Mouse (Mus musculus): ENCODE results near the gene Aldh1l1.

Gene Aldh1l1

DNA sequence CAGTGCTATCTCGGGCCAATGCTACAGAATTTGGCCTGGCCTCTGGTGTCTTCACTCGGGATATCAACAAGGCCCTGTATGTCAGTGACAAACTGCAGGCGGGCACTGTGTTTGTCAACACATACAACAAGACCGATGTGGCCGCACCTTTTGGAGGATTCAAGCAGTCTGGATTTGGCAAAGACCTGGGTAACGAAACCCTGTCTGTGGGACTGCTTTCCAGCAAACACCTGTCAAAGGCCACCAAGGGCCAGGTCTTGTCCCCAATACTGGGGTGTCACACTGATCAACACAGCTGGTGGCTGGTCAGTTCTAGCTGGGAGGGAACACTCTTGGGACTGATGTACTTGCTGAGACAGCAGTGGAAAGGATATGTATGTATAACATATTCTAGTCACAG lies 112.0 kb downstream of the Aldh1l1 start:
- DNase-seq = no peak

DNA sequence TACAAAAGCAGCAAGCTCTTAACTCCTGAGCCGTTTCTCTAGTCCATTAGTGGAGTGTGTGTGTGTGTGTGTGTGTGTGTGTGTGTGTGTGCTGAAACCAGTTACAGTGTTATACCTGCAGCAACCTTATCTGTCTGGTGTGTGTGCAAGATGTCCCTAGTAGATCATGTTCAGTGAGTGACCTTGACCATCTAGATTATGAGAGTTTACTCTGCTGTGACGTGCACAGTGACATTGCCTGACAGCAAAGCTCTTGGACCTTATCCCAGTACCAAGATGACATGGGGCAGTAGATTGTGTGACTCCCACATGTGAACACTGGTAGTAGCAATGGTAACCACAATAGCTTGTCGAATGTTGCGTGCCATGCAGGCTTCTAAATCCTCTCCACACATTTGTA lies 114.1 kb downstream of the Aldh1l1 start:
- DNase-seq = no peak

DNA sequence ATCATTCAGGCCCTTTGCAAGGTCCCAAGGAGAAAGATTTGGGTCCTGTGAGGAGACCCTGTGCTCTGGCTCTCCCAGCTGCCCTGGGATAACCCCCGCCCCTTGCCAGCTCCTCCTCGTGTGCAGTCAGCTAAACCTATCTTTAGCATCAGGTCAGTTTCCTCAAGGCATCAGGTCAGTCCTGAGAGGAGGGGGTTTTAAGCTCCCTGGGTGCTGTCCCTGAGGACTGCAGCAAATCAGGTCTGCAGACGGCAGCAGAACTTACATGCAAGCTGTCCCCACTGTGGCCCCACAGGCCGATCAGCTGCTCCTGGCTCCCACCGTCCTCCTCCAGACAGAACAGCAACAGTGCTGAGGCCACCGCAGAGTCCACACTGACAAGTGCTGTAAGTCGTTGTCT lies 115.5 kb downstream of the Aldh1l1 start:
- no peak for DNase-seq

DNA sequence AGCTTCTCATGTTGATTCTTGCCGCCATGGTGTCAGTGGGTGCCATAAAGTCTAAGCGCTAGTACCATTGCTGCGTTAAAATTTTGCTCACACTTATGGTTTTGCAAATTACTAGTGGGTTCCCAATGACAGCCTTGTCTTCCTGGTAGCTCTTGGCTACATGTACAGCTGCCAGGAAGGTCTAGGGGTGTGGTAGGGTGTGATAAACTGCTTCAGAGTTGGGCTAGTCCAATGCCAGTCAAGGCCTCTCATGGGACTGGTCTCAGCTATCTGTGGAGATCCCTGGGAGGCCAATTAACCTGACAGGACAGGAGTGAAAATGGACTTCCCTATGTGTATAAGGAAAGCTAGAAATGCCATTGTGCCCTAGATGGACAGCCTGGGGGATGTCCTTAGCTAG lies 116.1 kb downstream of the Aldh1l1 start:
- DNase-seq = no peak

DNA sequence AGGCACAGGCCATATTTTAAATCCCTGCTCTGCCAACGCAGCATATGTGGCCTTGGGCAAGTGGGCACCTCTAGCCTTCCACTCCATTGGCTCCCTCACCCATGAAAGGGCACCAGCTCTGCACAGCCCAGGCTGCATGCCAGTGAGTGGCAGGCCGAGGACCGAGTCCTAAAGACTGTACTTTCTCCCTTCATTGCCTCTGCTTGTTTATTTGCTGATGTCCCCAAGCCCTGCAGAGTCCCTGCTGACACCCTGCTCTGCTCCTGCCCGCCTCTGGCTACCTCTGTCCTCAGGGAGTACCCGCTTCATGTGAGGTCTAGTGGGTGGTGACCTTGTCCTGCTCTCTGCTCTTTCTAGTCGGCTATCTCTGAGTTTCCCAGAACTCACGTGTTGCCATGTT lies 116.9 kb downstream of the Aldh1l1 start:
- no peak for DNase-seq

DNA sequence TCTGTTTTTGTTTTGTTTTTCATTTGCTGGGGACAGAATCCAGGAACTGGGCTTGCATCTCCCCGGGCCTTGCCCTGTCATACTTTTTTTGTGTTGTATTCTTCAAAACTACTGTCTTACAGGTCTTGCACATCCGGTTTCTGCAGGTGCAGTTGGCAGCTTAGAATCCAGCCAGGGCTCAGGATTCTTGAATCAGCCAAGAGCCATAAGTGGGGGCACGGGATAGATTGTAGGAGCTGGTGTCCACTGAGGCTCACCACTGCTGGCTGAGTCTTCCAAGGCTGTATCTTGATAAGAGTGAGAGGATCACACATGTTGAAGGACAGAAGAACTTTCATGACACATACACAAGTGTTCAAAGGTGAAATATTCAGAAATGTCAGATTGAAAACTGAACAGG lies 117.9 kb downstream of the Aldh1l1 start:
- no peak for DNase-seq

DNA sequence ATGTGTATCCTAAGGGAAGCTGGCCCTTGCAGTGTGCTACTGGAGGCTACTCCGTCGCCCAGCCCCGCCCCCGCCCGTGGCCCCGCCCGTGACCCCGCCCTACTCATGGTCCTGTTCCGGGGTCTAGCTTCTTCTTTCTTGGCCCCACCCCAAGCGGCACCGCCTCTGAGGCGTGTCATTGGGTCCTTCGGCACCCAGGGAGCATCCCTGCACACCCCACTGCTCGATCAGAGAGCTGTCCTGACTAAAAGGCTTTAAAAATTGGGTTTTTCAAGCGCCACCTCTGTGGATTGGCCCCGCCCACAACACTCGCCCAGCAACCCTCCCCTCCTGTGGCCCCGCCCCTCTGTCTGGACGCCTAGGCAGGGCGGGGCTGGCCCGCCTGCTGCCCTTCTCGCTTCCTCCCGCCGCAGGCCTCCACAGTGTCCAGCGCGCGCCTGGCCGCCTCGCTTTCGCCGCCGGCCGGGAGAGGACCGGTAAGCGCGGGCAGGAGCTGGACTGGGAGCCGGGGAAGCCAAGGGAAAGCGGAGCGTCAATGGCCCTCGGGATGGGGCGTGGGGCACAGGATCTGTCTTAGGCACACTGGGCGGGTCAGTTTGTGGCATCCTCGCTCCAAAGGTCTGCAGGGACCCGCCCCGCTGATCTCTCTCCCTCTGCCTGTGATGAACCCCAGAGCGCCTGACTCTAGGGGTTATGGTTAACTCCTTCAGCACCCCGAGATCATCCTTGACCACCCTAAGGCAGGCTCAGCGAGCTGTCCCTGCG lies 118.5 kb downstream of the Aldh1l1 start, which contains the start of gene Slc41a3:
Gene Slc41a3, plus strand, starts transcription at position 193 of the 765 bp plus-strand sequence.
- DNase-seq = peak; percentile 92 to 93

DNA sequence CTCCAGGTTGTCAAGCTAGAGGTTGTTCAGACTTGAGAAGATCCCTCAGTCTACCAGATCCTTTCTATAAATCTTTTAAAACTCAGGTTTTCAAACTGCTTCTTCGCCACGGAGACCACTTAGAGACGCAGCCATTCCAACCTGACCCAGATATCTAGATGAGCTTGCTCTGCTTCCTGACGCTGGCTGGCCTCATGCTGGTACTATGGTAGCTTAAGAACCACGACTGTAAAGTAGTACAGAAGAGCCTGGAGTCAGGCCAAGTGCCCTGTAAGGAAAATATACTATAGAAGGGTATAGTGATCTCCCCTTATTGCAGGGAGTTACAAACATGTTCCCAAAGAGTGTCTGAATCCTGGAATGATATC lies 119.1 kb downstream of the Aldh1l1 start:
- no peak for DNase-seq

DNA sequence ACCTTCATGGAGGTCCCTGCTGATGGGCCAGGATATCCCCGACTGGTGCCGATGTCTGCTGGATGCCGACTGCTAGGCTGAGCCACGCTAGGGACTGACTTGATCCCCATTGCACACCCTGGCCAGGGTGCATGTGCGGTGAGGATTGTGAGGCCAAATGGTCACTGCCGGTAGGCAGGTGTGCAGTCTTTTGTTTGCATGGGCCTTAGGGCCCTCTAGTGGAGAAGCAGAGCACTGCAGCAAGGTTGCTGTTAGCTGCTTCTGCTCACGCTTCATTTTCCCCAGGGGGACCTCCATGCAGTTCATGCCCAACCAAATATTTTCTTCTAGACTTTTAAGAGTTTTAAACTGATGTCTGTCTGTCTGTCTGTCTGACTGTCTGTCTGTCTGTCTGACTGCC lies 120.3 kb downstream of the Aldh1l1 start:
- DNase-seq = peak; percentile 68 to 74

DNA sequence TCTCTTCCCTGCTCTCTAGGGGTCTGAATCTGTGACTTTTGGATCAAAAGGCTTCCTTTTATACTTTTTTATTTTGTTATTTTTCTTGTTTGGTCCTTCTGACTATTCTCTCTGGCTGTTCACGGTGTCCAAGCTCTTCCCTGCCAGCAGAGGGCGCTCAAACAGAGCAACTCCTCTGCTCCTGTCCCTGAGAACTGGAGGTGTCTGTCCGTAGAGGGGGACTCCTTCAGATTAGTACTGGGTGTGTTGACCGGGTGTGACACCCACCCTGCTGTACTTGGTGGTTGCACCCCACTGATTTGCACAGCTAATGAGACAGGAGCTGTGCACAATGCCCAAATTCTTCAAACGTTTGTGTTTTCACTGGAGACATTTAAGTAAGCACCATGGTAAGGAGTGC lies 121.0 kb downstream of the Aldh1l1 start:
- peak; percentile 62 to 75 for DNase-seq

DNA sequence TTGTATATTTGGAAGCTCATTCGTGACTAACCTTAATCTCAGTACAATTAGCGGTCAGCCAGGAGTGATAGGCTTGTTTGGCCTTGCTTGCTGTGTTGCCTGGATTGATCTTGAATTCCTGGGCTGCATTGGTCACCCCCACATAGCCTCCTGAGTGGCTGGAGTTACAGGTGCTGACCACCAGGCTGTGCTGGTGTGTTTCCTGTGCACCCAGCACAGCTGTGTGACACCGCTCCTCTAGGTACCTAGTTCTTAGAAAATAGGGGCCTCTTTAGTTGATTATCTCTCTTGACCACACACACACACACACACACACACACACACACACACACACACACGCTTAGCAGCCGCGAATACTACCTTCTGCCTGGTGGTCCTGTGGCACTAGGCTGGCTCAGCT lies 122.0 kb downstream of the Aldh1l1 start:
- no peak for DNase-seq

DNA sequence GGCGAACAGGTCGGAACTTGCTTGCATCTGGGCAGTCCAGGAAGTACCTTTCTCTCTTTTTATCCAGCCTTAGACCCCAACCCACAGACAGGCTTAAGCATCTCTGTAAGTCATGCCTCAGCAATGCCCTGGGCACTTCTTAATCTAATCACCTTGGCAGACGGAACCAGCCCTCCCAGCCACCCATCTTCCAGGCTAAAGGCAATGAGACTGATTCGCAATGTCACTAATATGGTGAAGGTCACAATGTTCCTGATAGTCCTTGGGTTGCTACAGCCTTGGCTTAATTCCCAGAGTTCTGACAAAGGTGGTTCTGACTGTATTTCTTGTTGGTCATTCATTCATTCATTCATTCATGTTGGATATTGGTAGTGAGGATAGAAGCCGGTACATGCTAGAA lies 124.0 kb downstream of the Aldh1l1 start:
- DNase-seq = no peak

DNA sequence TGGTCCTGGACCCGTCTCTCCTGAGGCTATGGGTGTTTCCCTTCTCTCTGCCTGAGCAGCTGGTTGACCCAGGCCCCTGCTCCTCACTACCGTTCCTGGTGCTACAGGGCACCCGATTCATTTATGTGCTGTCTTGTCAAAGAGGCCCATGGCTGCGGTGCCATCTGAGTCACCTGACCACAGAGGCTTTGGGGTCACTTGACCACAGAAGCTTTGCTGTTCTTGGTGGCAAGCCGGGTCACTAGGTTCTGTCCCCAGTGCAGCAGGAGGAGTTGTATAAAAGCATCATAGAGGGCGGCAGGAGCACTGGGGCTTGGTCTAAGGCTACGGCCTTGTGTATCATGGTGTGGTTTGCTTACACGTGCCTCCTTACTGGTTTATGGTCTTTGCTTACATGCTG lies 127.0 kb downstream of the Aldh1l1 start:
- DNase-seq = no peak

DNA sequence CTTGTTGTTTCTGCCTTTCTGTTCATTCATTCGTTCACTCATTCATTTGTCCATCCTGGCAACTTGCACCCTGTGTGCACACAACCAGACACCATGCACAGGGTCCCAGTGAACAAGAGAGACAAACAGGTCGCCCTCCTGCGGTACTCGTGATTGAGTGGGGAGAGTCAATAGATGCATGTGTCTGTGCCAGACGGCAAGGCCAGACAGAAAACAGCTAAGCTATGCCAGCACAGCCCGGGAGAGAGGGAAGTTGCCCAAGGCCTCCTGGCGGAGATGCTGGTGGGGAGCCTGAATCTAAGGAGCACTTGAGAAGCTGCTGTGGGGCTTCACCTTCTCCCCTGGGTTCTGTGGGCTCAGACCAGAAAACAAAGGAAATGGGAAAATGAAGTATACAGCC lies 129.1 kb downstream of the Aldh1l1 start:
- DNase-seq = no peak

DNA sequence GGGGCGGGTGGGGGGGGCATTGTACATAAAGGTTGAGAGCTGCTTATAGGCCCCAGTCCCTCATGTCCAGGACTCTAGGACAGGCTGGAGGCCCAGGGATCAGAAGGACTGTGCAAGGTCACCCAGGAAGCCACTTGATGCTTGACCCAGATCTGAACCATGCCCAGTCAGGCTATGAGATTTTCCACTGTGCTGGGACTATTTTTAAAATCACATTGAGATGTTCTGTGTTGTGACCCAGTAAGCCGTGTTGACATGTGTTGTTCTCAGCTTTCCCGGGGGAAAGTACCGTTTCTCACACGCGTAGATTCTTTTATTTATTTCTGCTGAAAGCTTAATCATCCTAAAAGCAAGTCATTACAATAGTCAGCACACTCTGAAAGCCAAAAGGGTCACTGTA lies 129.8 kb downstream of the Aldh1l1 start:
- DNase-seq = no peak

DNA sequence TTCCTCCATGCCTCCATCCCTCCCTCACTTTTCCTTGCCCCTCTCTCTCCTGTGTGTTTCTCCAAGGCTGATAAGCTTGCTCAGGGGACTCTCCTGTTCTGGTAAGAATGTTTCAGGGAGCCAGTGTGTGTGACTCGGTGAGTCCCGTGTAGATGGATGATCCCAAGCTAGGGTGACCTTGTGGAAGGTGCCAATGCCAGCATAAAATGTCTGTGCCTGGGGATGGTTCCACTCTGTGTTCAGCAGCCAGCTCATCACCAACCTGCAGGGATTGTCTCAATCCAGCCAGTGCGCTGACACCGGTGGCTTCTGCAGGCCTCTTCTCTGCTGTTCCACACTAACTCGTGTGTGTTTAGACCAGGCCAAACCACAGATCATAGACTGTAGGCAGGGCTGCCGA lies 130.3 kb downstream of the Aldh1l1 start:
- DNase-seq = no peak

DNA sequence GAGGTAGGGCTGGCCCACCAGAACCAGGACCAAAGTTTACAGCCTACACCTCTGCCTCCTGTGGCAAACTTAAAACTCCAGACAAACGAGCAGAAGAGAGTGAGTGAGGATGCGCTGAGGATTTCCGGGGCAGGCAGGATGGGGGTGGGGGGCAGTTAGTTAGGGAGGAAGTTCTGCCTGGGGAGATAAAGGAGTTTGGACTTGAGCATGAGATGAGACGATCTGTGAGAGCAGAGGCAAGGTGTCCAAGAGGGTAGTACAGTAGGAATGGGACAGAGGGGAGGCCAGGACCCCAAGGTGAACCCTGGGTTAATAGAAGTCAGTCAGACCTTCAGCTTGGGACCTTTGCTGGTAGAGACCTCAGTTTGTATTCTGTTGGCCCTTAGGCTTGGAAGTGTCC lies 132.0 kb downstream of the Aldh1l1 start:
- DNase-seq = no peak

DNA sequence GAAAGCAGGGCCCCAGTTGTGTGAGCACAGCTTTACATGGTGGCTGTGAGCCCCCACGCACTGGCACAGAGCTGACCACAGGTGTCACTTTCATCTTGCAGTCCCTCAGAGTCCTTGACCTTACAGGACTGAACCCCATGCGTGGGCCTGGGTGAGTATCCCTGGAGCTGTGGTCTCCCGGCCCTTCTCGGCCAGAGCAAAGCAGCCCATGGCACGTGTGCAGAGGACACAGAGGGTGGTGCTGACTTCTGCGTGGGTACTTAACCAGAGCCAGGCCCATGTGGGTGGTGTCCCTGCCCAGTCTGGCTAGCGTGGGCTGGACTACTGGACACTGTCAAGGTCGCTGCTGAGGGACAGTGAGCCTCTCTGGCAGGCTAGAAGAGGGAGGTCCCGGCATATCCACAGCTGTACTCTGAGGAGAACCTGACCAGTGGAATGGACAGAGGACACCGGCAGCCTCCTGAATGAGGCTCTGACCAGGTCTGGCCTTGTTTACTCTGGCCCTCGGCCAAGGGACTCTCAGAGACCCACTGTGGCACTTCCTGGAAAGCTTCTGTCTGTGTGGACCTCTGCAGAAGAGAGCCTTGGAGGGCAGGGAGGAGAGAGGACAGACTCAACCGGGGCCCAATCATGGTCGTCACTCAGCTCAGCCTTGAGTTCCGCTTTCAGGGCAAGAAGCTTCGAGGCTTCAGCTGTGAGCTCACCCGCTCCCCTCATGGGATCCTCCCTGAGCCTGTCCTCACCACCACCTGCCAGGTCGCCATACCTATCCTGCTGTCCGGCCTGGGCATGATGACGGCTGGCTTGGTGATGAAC lies 132.8 kb downstream of the Aldh1l1 start:
- DNase-seq = no peak

DNA sequence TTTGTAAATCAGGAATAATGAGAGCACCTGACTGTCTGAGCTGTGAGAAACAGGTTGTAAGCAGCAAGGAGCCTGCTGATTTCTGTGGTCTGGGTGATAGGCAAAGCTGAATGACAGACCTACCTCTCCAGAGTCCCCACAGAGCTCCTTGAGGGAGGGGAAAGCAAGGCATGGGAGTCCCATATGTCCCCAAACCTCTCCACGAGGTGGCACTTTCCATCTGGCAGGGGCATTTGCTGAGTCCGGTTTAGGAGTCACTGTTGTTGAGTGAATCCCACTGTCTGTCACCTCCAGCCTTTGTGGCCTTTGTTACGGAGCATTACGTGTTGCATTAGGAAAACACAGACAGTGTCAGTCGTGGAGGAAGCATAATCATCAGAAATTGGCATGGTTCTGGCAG lies 133.7 kb downstream of the Aldh1l1 start:
- DNase-seq = no peak

DNA sequence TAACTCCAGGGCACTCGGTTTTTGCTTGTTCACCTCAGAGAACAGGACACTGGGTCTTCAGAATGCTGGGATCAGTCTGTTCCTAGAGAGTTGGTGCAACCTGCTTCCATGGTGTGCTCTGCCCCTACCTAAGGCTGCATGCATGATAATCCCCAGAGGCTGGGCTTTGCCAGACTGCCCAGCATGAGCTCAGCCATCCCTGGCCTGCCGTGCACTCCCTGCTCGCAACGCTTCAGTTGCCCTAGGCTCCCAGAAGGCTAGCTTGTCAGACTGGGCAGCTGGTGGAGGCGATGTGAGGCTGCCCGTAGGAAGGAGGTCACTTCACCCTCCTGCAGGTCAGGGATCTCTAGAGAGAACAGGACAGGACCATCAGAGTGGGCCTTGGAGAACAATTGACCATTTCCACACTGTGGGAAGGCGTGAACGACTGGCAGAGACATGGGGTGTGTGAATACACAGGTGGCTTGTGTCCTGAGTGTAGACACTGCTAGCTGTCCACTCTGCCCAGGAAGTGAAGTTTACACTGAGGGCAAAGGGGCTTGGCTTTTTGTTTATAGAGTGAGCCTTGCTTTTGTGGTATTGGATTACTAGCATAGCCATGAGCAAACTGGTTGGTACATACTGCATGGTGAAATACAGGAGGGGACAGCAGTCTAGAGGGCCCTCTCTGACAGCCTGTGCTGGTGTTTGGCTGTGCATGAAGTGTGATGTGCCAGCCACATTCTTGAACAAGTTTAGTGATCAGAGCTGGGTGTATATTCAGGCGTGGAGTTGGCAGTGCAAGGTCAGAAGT lies 134.8 kb downstream of the Aldh1l1 start:
- DNase-seq = no peak

DNA sequence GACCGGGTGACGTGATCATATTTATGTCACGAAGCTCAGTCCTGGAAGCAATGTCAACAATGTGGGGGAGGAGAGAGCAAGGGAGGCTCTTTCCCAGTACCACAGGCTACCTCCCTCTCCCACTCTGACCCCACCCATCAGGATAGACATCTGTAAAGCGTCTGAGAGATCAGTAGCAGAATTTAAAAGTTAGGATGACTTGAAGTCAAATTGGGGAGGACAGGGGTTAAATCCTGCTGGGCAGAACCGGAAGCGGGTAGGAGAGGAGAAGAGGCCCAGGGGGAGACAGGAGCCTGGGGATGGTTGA lies 135.3 kb downstream of the Aldh1l1 start:
- DNase-seq = no peak

DNA sequence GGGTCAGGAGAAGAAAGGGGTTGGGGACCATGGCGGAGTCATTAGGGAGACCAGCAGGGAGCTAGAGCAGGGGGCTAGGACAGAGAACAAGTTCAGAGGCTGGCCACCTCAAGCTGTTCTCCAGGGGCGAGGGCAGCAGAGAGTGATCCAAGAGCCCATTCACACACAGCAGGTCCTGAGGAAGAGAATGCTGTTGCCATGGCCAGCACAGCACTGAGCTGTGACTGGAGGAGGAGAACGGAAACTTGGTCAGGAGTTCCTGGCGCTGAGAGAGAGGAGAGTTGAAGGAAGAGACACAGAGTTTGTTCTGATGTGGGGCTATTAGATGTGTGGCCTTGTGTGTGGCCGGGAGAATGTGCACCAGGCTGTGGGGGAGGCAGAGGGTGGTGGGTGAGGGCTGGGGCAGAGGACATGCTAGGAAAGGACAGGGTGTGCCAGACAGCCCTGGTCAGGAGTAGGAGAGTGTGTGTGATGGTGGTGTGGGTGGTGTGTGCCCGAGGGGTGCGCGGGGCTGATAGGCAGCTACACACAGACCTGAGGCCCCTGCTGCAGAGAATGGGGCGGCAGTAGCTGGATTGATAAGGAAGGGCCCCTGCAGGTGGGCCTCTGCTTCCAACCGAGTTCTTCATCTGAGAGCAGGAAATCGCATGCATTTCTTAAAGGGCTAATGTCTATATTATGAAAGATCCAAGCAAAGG lies 136.7 kb downstream of the Aldh1l1 start:
- no peak for DNase-seq

DNA sequence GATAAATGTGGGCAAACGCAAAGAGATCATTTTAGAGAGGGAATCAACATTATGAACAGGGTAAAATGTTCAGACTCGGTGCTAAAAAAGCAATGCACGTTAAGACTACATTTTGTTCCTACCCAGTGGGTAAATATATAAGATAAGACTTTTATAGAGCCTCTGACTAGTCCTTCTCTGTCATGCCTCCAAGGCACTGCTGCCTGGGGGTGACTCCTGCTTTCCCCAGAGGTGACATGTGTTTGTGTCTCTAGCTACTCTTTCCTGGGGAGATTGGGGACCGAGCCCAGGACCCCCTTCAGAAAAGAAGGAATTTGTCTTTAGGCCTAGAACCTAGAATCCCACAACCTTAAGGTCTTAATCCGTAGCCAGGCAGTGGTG lies 137.2 kb downstream of the Aldh1l1 start:
- no peak for DNase-seq
